Mouse (Mus musculus) intestine, postnatal 0 days (tissue): ENCODE data around the gene Eif4g3. TPM values are rescaled to one million over a fixed set of nuclear protein-coding genes. Genes with fewer than 3 reads are reported as not detected.

Experiments
- ATAC-seq: fragments of 200-750 bp; cut with Nextera tagmentation; 2 replicates; pipeline ENCODE4 v1.8.0; 2017; ENCODE audit warnings: mild to moderate bottlenecking, moderate TSS enrichment, moderate library complexity
- H3K27ac ChIP-seq: fragments of 300-500 bp; sonication (generic); 2 replicates; pipeline ENCODE4 v1.5.1; 2014; ENCODE audit warnings: mild to moderate bottlenecking, low read depth, low read length, moderate library complexity
- H3K27me3 ChIP-seq: fragments of 300-500 bp; sonication (generic); replicated peaks from 2 replicates; pipeline ENCODE4 v1.6.1; 2014; ENCODE audit warnings: low read length, mixed read lengths; ENCODE audit not compliant: control insufficient read depth, insufficient read depth
- H3K36me3 ChIP-seq: fragments of 300-500 bp; sonication (generic); 2 replicates; pipeline ENCODE4 v1.6.1; 2014; ENCODE audit warnings: mild to moderate bottlenecking, moderate library complexity; ENCODE audit not compliant: control insufficient read depth, insufficient read depth
- H3K4me1 ChIP-seq: fragments of 300-500 bp; sonication (generic); replicated peaks from 2 replicates; pipeline ENCODE4 v1.6.1; 2014; ENCODE audit warnings: antibody characterized with exemption, low read length, mixed read lengths; ENCODE audit not compliant: control insufficient read depth, insufficient read depth
- H3K4me2 ChIP-seq: fragments of 300-500 bp; sonication (generic); replicated peaks from 2 replicates; pipeline ENCODE4 v1.6.1; 2014; ENCODE audit warnings: low read depth, mild to moderate bottlenecking, moderate library complexity
- H3K4me3 ChIP-seq: fragments of 300-500 bp; sonication (generic); 2 replicates; pipeline ENCODE4 v1.5.1; 2014; ENCODE audit warnings: low read depth, low read length
- H3K9ac ChIP-seq: fragments of 300-500 bp; sonication (generic); 2 replicates; pipeline ENCODE4 v1.6.1; 2014; ENCODE audit warnings: mild to moderate bottlenecking, low read depth, low read length
- H3K9me3 ChIP-seq: fragments of 300-500 bp; sonication (generic); 2 replicates; pipeline ENCODE4 v1.6.1; 2016; ENCODE audit warnings: mixed run types; ENCODE audit not compliant: control insufficient read depth
- CTCF ChIP-seq: sonication (generic); IDR thresholded peaks from 2 replicates; pipeline ENCODE4 v1.5.1; 2016; ENCODE audit warnings: low read depth, mild to moderate bottlenecking, control low read depth, antibody characterized with exemption, moderate library complexity
- WGBS: fragments of 180-500 bp; shearing (Covaris S2); extraction: QIAGEN DNeasy Blood & Tissue Kit; methylation state at CpG from one replicate; pipeline ENCODE4 v1.1.7; 2014; 5-methylcytosine and 5-hydroxymethylcytosine counted together
- polyA plus RNA-seq: library from polyadenylated mRNA; unstranded; fragments of >200 nt; fragmentation: Nextera tagmentation; extraction: Ambion mirVana; gene quantifications from 2 replicates; pipeline ENCODE4 v1.2.1, GENCODE M21; 2015

The Eif4g3 gene
- polyA plus RNA-seq, 1 experiment from 2014 or later = 11.9 TPM

DNA sequence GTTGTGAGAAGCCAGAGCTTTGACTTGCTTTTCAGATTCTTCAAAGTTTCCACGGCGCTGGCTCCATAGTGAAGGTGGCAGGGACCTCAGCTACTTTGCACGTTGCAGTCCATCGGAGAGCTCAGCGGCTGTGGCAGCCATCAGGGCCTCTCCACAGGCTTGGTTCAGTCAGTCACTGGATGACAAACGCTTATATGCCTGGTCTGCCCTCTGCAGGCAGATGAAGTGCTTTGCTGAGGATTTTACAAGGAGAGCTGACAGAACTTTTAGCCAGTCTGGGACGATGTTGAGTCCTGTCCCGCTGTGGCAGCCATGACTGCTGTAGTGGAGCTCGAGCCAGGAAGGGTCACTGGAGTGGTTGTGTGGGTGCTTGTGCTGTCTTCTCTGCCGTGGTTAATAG is 126.9 kb downstream of the Eif4g3 start:
- Histone ChIP-seq H3K4me3 (no peak overlapping the region), H3K9me3 (no peaks in the 10 kb centered on the region), H3K36me3 (peaks cover 48% of the 10 kb centered on the region), H3K9ac (no peak overlapping the region), H3K4me1 (no peaks in the 10 kb centered on the region), H3K27me3 (no peaks in the 10 kb centered on the region), H3K27ac (no peak overlapping the region), H3K4me2 (no peak overlapping the region)
- TF ChIP-seq CTCF = peak; percentile 73
- ATAC-seq = no peak
- 67% methylated on average over 10 of the region's 10 CpGs for WGBS

GRCm38 (mm10) chr4:138124046-138124445 is 131.2 kb downstream of the Eif4g3 start:
- TF ChIP-seq CTCF = no peak
- no peak overlapping the region for H3K4me2 ChIP-seq
- ATAC-seq = no peak
- H3K27ac ChIP-seq = no peak overlapping the region
- H3K36me3 ChIP-seq = peaks cover 56% of the 10 kb centered on the region
- WGBS = 70% methylated on average over 7 of the region's 7 CpGs
- H3K9me3 ChIP-seq = no peaks in the 10 kb centered on the region
- no peaks in the 10 kb centered on the region for H3K27me3 ChIP-seq
- no peaks in the 10 kb centered on the region for H3K4me1 ChIP-seq
- H3K9ac ChIP-seq = no peak overlapping the region
- H3K4me3 ChIP-seq = no peak overlapping the region

- H3K4me1 ChIP-seq = no peaks in the 10 kb centered on the region
- no peak for ATAC-seq
- no peak overlapping the region for H3K4me2 ChIP-seq
- peaks cover 35% of the 10 kb centered on the region for H3K36me3 ChIP-seq
- WGBS = 90% methylated on average over 5 of the region's 5 CpGs
- H3K9ac ChIP-seq = no peak overlapping the region
- no peak overlapping the region for H3K4me3 ChIP-seq
- H3K9me3 ChIP-seq = no peaks in the 10 kb centered on the region
- H3K27me3 ChIP-seq = no peaks in the 10 kb centered on the region
- TF ChIP-seq CTCF = no peak
- H3K27ac ChIP-seq = no peak overlapping the region
Measured at GRCm38 (mm10) chr4:138127371-138127770, 134.5 kb downstream of the Eif4g3 start.

DNA sequence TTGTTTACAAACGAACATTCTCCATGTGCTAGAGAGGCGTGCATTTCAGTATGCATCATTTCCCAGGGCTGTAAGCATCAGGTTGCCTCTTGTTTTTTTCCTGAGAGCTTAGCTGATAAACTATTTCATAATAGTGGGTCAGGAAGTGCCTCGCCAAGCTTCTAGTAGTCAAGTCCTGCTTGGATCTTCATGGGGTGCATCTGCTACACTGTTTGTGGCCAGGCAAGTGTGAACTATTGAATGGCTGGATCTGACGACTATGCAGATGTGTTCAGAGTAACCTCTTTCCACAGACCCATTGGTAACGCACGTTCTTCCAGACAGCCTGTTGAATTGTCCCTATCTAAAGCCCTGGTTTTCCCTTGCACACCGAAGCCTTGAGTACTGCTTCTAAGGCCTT is 135.0 kb downstream of the Eif4g3 start:
- H3K27me3 ChIP-seq = no peaks in the 10 kb centered on the region
- peaks cover 35% of the 10 kb centered on the region for H3K36me3 ChIP-seq
- no peak overlapping the region for H3K27ac ChIP-seq
- no peak overlapping the region for H3K4me3 ChIP-seq
- no peaks in the 10 kb centered on the region for H3K4me1 ChIP-seq
- no peak overlapping the region for H3K9ac ChIP-seq
- no peaks in the 10 kb centered on the region for H3K9me3 ChIP-seq
- 88% methylated on average over 7 of the region's 7 CpGs for WGBS
- ATAC-seq = no peak
- TF ChIP-seq CTCF = no peak
- no peak overlapping the region for H3K4me2 ChIP-seq

GRCm38 (mm10) chr4:138130149-138130548 is 137.3 kb downstream of the Eif4g3 start:
- Histone ChIP-seq H3K4me3 (no peak overlapping the region), H3K4me1 (no peaks in the 10 kb centered on the region), H3K4me2 (no peak overlapping the region), H3K36me3 (peaks cover 31% of the 10 kb centered on the region), H3K27ac (no peak overlapping the region), H3K9me3 (no peaks in the 10 kb centered on the region), H3K9ac (no peak overlapping the region), H3K27me3 (no peaks in the 10 kb centered on the region)
- ATAC-seq = no peak
- WGBS = 68% methylated on average over 2 of the region's 2 CpGs
- peak; percentile 54 for TF ChIP-seq CTCF

DNA sequence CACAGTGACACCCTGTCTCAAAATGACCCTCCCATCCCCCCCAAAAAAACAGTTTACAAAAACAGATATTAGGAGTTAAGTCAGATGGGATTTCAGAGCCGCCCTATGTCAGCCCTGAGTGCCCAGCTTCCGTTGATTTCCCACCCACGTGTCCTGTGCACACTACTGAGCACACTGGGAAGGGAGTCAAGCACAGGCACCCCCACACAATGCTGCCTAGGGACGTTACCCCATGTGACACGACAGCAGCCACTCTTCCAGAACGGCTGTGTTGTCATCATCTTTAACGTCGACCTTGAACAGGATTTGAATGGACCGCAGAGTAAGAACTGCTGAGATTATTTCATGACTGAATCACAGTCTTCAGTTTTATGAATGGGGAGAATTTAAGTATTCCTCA is 138.4 kb downstream of the Eif4g3 start:
- Histone ChIP-seq H3K4me2 (no peak overlapping the region), H3K9me3 (no peaks in the 10 kb centered on the region), H3K4me1 (no peaks in the 10 kb centered on the region), H3K9ac (no peak overlapping the region), H3K36me3 (peaks cover 22% of the 10 kb centered on the region), H3K27me3 (no peaks in the 10 kb centered on the region), H3K27ac (no peak overlapping the region), H3K4me3 (no peak overlapping the region)
- no peak for ATAC-seq
- TF ChIP-seq CTCF = no peak
- 68% methylated on average over 9 of the region's 9 CpGs for WGBS

DNA sequence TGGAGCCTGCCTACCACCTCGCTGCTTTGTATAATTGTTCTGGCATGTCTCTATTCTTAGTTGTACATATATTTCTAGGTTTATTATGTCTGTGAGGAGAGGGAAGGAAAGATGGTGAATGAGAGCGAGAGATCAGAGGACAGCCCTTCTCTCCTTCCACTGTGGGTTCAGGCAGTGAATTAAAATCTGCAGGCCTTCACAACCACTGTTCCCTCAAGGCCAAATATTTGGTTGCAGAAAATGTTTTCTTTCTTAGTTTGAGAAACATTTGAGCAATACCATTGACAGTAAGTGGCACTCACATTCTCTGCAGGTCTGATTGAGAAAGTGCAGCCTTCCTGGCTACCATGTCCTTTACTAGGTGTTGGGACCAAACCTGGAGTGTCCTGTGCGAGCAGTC is 138.9 kb downstream of the Eif4g3 start:
- Histone ChIP-seq H3K4me3 (no peak overlapping the region), H3K27ac (no peak overlapping the region), H3K4me2 (no peak overlapping the region), H3K9me3 (no peaks in the 10 kb centered on the region), H3K27me3 (no peaks in the 10 kb centered on the region), H3K9ac (no peak overlapping the region), H3K36me3 (peaks cover 18% of the 10 kb centered on the region), H3K4me1 (no peaks in the 10 kb centered on the region)
- TF ChIP-seq CTCF = no peak
- no peak for ATAC-seq
- WGBS = 82% methylated on average over 3 of the region's 3 CpGs
